Mouse (Mus musculus): ENCODE results near the gene Gm8947. TPM values are rescaled to one million over a fixed set of nuclear protein-coding genes. Genes with fewer than 3 reads are reported as not detected.
"Not testable (repeated sequence)": the region's sequence is repeated elsewhere in the genome, so short reads cannot be mapped to it uniquely, and the experiment has no call there.

Gene Gm8947
- polyA plus RNA-seq, 1 experiment from 2014 or later: 0.91 TPM

- not testable (repeated sequence) for H3K36me3 ChIP-seq (ENCODE audit: insufficient read depth, low read length); H3K27me3 ChIP-seq (ENCODE audit: insufficient read depth, low read length); H3K4me2 ChIP-seq (replicated peaks; ENCODE audit: low read depth, low read length); H3K4me3 ChIP-seq (ENCODE audit: low read length); H3K9ac ChIP-seq (replicated peaks; ENCODE audit: low read length); H3K27ac ChIP-seq (ENCODE audit: low read length); H3K4me1 ChIP-seq (ENCODE audit: insufficient read depth, low read length); H3K9me3 ChIP-seq (ENCODE audit: low read length)
- peak; percentile 63; the same call in 1 of the 2 replicates for ATAC-seq (ENCODE audit: low FRiP score, low TSS enrichment)
Measured at GRCm38 (mm10) chr1:151200620-151201019, 8.4 kb downstream of the Gm8947 start.

- H3K9me3 ChIP-seq (ENCODE audit: low read length); H3K4me3 ChIP-seq (ENCODE audit: low read length); H3K27ac ChIP-seq (ENCODE audit: low read length); H3K36me3 ChIP-seq (ENCODE audit: insufficient read depth, low read length); H3K27me3 ChIP-seq (ENCODE audit: insufficient read depth, low read length); H3K9ac ChIP-seq (replicated peaks; ENCODE audit: low read length); H3K4me1 ChIP-seq (ENCODE audit: insufficient read depth, low read length); H3K4me2 ChIP-seq (replicated peaks; ENCODE audit: low read depth, low read length): not testable (repeated sequence)
- peak; percentile 84; the same call in 1 of the 2 replicates for ATAC-seq (ENCODE audit: low FRiP score, low TSS enrichment)
- 51% methylated on average over 3 of the region's 5 CpGs for WGBS
Measured at GRCm38 (mm10) chr1:151202771-151203170, 10.6 kb downstream of the Gm8947 start.

- H3K4me2 ChIP-seq (replicated peaks; ENCODE audit: low read depth, low read length); ATAC-seq (ENCODE audit: low FRiP score, low TSS enrichment); H3K4me1 ChIP-seq (ENCODE audit: insufficient read depth, low read length); H3K27me3 ChIP-seq (ENCODE audit: insufficient read depth, low read length); H3K36me3 ChIP-seq (ENCODE audit: insufficient read depth, low read length); H3K4me3 ChIP-seq (ENCODE audit: low read length); H3K9ac ChIP-seq (replicated peaks; ENCODE audit: low read length); H3K27ac ChIP-seq (ENCODE audit: low read length); H3K9me3 ChIP-seq (ENCODE audit: low read length): not testable (repeated sequence)
- no CpG with 5 or more reads among the region's 6 CpGs for WGBS
Measured at GRCm38 (mm10) chr1:151203818-151204217, 11.6 kb downstream of the Gm8947 start, which contains the start of gene 3110040M04Rik. Gene 3110040M04Rik, plus strand, starts transcription at chr1:151204121.

- H3K27me3 ChIP-seq (ENCODE audit: insufficient read depth, low read length); H3K4me3 ChIP-seq (ENCODE audit: low read length); H3K9ac ChIP-seq (replicated peaks; ENCODE audit: low read length); H3K4me1 ChIP-seq (ENCODE audit: insufficient read depth, low read length); H3K9me3 ChIP-seq (ENCODE audit: low read length); H3K27ac ChIP-seq (ENCODE audit: low read length); H3K4me2 ChIP-seq (replicated peaks; ENCODE audit: low read depth, low read length); H3K36me3 ChIP-seq (ENCODE audit: insufficient read depth, low read length): not testable (repeated sequence)
- ATAC-seq (ENCODE audit: low FRiP score, low TSS enrichment): peak; percentile 89
- WGBS: 59% methylated on average over 2 of the region's 5 CpGs
Measured at GRCm38 (mm10) chr1:151208493-151208892, 16.3 kb downstream of the Gm8947 start.

- not testable (repeated sequence) for H3K4me2 ChIP-seq (replicated peaks; ENCODE audit: low read depth, low read length); H3K4me1 ChIP-seq (ENCODE audit: insufficient read depth, low read length); H3K4me3 ChIP-seq (ENCODE audit: low read length); H3K27me3 ChIP-seq (ENCODE audit: insufficient read depth, low read length); ATAC-seq (ENCODE audit: low FRiP score, low TSS enrichment); H3K27ac ChIP-seq (ENCODE audit: low read length); H3K9me3 ChIP-seq (ENCODE audit: low read length); H3K36me3 ChIP-seq (ENCODE audit: insufficient read depth, low read length); H3K9ac ChIP-seq (replicated peaks; ENCODE audit: low read length)
Measured at GRCm38 (mm10) chr1:151208944-151209343, 16.8 kb downstream of the Gm8947 start.

GRCm38 (mm10) chr1:151209824-151210355 lies 17.7 kb downstream of the Gm8947 start, which contains the start of gene Gm47996:
Gene Gm47996, plus strand, starts transcription at chr1:151210131.
- H3K27ac ChIP-seq (ENCODE audit: low read length); H3K27me3 ChIP-seq (ENCODE audit: insufficient read depth, low read length); H3K9me3 ChIP-seq (ENCODE audit: low read length); H3K4me2 ChIP-seq (replicated peaks; ENCODE audit: low read depth, low read length); H3K9ac ChIP-seq (replicated peaks; ENCODE audit: low read length); H3K4me1 ChIP-seq (ENCODE audit: insufficient read depth, low read length); ATAC-seq (ENCODE audit: low FRiP score, low TSS enrichment); H3K4me3 ChIP-seq (ENCODE audit: low read length); H3K36me3 ChIP-seq (ENCODE audit: insufficient read depth, low read length): not testable (repeated sequence)
- 89% methylated on average over 4 of the region's 8 CpGs for WGBS

GRCm38 (mm10) chr1:151211666-151212065 lies 19.5 kb downstream of the Gm8947 start:
- not testable (repeated sequence) for H3K27ac ChIP-seq (ENCODE audit: low read length); H3K36me3 ChIP-seq (ENCODE audit: insufficient read depth, low read length); ATAC-seq (ENCODE audit: low FRiP score, low TSS enrichment); H3K27me3 ChIP-seq (ENCODE audit: insufficient read depth, low read length); H3K4me2 ChIP-seq (replicated peaks; ENCODE audit: low read depth, low read length); H3K4me3 ChIP-seq (ENCODE audit: low read length); H3K9ac ChIP-seq (replicated peaks; ENCODE audit: low read length); H3K9me3 ChIP-seq (ENCODE audit: low read length)
- WGBS: 90% methylated on average over 5 of the region's 5 CpGs
- H3K4me1 ChIP-seq (ENCODE audit: insufficient read depth, low read length): peaks cover 19% of the 10 kb centered on the region

GRCm38 (mm10) chr1:151214862-151215261 lies 22.7 kb downstream of the Gm8947 start:
- no peak overlapping the region for H3K4me2 ChIP-seq (replicated peaks; ENCODE audit: low read depth, low read length)
- H3K9me3 ChIP-seq (ENCODE audit: low read length): no peaks in the 10 kb centered on the region
- H3K4me3 ChIP-seq (ENCODE audit: low read length): no peak overlapping the region
- peaks cover 31% of the 10 kb centered on the region for H3K4me1 ChIP-seq (ENCODE audit: insufficient read depth, low read length)
- no peak overlapping the region for H3K9ac ChIP-seq (replicated peaks; ENCODE audit: low read length)
- 49% methylated on average over 2 of the region's 2 CpGs for WGBS
- H3K27ac ChIP-seq (ENCODE audit: low read length): peak overlapping the region; percentile 29; the same call in 1 of the 2 replicates
- no peaks in the 10 kb centered on the region for H3K36me3 ChIP-seq (ENCODE audit: insufficient read depth, low read length)
- ATAC-seq (ENCODE audit: low FRiP score, low TSS enrichment): no peak
- H3K27me3 ChIP-seq (ENCODE audit: insufficient read depth, low read length): no peaks in the 10 kb centered on the region

- H3K9me3 ChIP-seq (ENCODE audit: low read length): no peaks in the 10 kb centered on the region
- peak overlapping the region; percentile 88 for H3K27ac ChIP-seq (ENCODE audit: low read length)
- WGBS: 6% methylated on average over 1 of the region's 1 CpGs
- no peaks in the 10 kb centered on the region for H3K36me3 ChIP-seq (ENCODE audit: insufficient read depth, low read length)
- no peak overlapping the region for H3K4me3 ChIP-seq (ENCODE audit: low read length)
- peak; percentile 65 for ATAC-seq (ENCODE audit: low FRiP score, low TSS enrichment)
- no peaks in the 10 kb centered on the region for H3K27me3 ChIP-seq (ENCODE audit: insufficient read depth, low read length)
- no peak overlapping the region for H3K9ac ChIP-seq (replicated peaks; ENCODE audit: low read length)
- peaks cover 31% of the 10 kb centered on the region for H3K4me1 ChIP-seq (ENCODE audit: insufficient read depth, low read length)
- H3K4me2 ChIP-seq (replicated peaks; ENCODE audit: low read depth, low read length): no peak overlapping the region
Measured at GRCm38 (mm10) chr1:151215985-151216384, 23.8 kb downstream of the Gm8947 start.

- Histone ChIP-seq H3K4me1 (ENCODE audit: insufficient read depth, low read length) (peaks cover 31% of the 10 kb centered on the region), H3K4me3 (ENCODE audit: low read length) (no peak overlapping the region), H3K36me3 (ENCODE audit: insufficient read depth, low read length) (no peaks in the 10 kb centered on the region), H3K9me3 (ENCODE audit: low read length) (no peaks in the 10 kb centered on the region), H3K27ac (ENCODE audit: low read length) (peak overlapping the region; percentile 88), H3K9ac (replicated peaks; ENCODE audit: low read length) (no peak overlapping the region), H3K27me3 (ENCODE audit: insufficient read depth, low read length) (no peaks in the 10 kb centered on the region), H3K4me2 (replicated peaks; ENCODE audit: low read depth, low read length) (no peak overlapping the region)
- peak; percentile 89 for ATAC-seq (ENCODE audit: low FRiP score, low TSS enrichment)
- WGBS: 27% methylated on average over 3 of the region's 3 CpGs
Measured at GRCm38 (mm10) chr1:151216417-151216816, 24.2 kb downstream of the Gm8947 start.

Measured in kidney, embryonic 16.5 days (tissue).